Mouse (Mus musculus) spleen, postnatal 10 days (tissue): ENCODE results near the gene Tmem135.

ENCODE experiments used
- DNase-seq, 2 experiments: peaks; one replicate each; pipeline ENCODE4 v3.0.0; 2021 to 2022; ENCODE audit warnings: low spot score in 2 of 2

Tmem135 gene

DNA sequence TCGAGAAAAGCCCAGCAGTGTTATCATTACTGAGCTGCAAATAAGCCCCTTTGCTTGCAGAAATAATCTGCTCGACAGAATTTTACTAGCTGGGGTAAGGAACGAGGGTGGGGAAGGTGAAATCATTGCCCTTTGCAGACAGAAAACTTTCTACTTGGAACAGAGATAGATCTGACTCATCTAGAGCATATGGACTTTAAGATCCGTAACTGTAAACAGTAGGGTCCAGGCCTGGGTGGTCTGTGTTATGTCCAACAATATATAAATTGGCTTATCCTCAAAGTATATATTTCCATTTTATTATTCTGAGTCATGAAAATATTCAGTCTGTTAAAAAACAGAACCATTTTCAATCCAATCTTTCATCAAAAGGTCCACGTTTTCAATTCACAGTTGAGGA lies 221.1 kb downstream of the Tmem135 start:
- DNase-seq = no peak

GRCm38 (mm10) chr7:89181285-89181684 lies 222.7 kb downstream of the Tmem135 start:
- no peak for DNase-seq

GRCm38 (mm10) chr7:89178601-89179000 lies 225.4 kb downstream of the Tmem135 start:
- DNase-seq = no peak

- no peak for DNase-seq
These were observed 226.1 kb downstream of the Tmem135 start for GRCm38 (mm10) chr7:89177926-89178325.

GRCm38 (mm10) chr7:89174430-89174829 lies 229.6 kb downstream of the Tmem135 start:
- no peak for DNase-seq

- no peak for DNase-seq
These were observed 231.0 kb downstream of the Tmem135 start for GRCm38 (mm10) chr7:89173018-89173417.

DNA sequence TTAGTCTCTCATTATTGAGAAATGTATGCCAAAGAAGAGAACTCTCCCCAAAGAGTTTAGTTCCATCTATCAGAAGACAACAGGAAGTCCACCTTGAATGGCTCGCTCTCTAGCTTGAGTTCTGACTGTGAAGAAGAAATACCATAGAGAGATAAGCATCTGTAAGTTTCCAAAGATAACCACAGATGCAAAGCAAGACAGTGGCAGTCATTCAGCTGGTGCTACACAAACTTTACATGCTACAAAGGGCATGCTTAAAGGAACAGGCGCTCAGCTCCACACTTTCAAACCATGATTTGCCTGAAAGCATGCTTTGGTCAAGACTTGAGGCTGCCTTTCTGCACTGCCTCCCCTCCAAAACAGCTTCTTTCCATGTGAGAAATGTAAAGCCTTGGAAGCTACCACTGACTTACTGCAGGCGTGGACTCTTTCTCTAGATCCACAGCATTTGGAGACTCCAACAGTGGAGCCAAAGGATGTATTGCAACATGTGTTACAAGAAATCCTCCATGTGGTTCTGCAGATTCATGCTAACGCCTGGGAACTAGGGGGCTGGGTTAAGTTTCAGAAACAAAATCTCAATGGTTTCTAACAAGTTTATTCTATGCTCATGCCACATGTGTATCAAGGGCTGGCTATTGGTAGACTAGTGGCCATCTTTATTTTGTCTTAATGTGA lies 232.1 kb downstream of the Tmem135 start:
- DNase-seq = no peak

DNA sequence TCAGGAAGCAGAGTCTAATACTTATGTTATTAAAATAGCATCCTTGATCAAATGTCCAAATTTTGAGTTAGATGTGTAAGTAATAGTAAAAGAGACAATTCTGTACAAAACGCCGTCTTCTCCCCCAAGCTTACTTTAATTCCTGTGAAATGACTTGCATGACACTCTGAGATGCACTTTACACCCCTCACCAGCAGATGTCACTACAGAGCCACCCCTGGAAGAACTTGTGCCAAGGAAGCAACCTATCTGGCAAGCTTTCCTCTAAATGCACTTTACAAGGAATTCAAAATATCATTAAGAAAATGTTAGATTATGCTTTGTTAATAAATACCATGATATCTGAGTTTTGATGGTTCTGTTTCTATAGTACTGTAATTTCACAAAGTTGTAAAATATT lies 235.4 kb downstream of the Tmem135 start:
- DNase-seq = peak; percentile 30 to 69

- DNase-seq = no peak
These were observed 238.5 kb downstream of the Tmem135 start for GRCm38 (mm10) chr7:89165528-89165927.

DNA sequence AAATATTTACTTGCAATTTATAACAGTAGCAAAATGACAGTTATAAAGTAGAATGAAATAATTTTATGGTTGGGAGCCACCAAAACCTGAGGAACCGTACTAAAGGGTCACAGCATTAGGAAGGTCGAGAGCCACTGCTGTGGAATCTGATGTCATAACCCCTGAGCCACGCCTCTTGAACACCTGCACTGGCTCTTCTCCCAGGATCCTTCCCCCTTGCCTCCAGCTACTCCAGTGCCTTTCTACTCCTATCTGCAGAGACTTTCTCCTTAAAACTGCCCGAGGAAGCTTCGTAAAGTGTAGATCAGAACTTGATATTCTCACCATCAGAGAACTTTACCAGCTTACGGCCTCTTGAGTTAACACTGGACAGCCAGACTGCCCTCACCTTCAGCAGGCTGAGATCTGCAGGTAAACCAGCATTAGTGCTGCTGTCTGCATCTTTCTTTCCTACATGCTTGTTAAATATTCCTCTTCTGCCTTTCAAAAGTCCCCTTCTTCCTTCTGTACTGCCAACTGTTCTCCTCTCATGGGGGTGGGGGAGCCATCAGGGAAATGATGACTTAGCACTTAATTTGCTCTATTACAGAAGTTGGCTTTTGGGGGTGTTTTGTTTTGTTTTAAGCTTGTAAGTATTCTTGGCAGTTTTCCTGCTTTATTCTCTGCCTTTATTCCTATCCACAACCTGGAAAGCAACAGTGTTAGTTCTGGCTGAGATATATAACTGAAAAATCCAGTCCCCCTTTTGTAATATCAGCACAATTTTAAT lies 242.2 kb downstream of the Tmem135 start:
- DNase-seq = no peak

DNA sequence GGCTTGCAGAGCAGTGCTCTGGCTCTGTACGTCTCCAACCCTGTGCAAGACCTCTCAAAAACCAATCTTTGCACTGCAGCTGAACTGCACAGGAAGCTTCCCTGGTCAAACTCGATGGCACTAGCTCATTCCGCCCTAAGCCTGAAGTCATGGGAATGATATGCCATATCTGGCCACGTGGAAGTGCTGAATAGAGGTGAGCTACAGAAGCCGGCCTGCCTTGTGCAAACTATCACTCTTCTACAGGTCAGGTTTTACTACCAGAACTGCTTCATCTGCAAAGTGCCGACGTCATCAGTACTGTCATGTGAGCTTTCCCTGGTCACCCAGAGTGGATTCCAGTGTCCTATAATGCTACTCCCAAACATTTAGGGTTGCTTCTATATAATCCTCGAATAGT lies 246.7 kb downstream of the Tmem135 start:
- no peak for DNase-seq

DNA sequence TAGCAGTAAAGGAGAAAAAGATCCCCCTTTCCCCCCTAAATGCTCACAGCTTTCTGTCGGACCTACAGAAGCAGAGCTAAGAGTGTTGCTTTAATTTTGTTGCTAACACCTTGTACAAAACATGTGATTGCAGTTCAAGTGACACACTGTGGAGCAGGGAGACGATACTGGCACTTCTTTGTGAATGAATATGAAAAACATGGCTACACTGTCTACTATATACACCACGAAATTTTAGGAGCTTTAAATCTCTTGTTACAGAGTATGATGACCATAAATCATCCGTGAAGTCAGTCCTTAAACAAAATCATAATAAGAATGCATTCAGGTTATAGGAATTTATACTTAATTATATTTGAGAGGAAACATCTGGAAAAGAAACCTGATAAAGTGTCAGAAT lies 247.4 kb downstream of the Tmem135 start:
- DNase-seq = no peak

GRCm38 (mm10) chr7:89155741-89156140 lies 248.3 kb downstream of the Tmem135 start:
- no peak for DNase-seq

- no peak for DNase-seq
These were observed 248.8 kb downstream of the Tmem135 start for GRCm38 (mm10) chr7:89155223-89155622.

DNA sequence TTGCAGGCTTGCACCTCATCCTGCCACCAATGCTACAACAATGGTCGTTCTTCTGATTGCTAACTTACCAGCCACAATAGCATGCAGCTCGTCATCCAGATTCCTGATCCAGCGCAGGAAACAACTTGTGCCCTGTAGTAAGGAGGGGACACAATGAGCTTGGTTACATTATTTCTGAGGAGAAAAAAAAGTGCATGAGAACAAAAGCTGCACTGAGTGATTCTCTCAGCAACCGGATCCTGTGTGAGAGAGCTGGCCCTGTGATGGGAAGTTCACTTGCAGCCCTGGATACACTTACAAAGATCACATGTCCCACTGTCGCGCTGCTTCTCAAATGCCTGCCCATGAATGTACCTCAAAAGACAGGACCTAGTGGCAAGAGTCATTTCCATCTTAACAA lies 252.7 kb downstream of the Tmem135 start:
- DNase-seq = no peak

DNA sequence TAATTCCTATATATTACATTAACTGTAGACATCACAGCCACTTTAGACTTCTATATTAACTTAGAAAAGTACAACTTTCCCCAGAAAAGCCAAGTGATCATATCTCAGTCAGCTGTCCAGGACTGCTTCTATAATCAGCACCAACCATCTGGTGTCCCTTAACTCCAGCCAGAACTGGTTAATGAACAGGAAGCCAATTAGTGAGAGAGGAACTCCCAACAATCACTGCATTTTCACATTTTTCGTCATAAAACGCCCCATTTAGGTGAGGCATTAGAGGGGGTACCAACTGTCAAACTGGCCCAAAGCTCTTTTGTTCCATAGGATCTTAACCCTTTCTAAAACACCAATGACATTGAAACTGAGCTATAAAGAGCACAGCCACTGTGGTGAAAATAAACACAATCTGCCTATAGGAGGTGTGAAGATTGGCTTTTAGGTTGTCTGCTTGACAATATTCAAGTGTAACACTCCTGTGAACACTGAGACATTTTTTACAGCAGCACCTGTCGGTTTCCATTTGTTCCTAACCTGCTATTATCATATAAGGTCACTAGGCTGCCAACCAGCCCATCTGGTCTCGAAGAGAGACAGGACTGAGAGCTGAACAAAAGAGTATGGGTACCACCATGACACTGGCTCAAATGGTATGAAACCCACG lies 263.3 kb downstream of the Tmem135 start:
- no peak for DNase-seq

- no peak for DNase-seq
These were observed 269.0 kb downstream of the Tmem135 start for GRCm38 (mm10) chr7:89134884-89135511.

GRCm38 (mm10) chr7:89126063-89126882 lies 277.7 kb downstream of the Tmem135 start:
- DNase-seq = peak; percentile 10 to 55

DNA sequence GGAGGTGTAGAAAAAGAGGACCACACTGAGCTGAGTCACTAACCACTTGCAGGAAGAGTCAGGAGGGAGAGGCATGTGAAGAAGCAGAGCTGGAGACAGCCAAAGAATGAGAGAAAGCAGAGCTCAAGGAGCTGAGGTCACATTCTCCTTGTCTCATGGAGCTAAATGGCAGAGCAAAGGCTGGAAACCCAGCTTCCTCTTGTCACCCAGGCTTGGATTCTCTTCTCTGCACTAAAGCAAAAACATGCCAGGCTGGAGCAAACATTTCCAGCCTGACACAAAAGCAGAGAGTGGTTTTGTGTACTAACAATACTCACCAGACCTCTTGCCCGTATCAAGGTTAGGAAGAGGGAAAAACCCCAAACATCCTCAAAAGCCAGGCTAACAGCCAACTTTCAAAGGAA lies 287.8 kb downstream of the Tmem135 start:
- DNase-seq = no peak

GRCm38 (mm10) chr7:89115633-89116032 lies 288.4 kb downstream of the Tmem135 start:
- DNase-seq = no peak

GRCm38 (mm10) chr7:89106421-89106820 lies 297.6 kb downstream of the Tmem135 start:
- DNase-seq = no peak
